Mouse (Mus musculus) liver, postnatal 0 days (tissue): Measurements from ENCODE around the gene Tspan4.

Source experiments
- CTCF ChIP-seq: sonication (generic); IDR thresholded peaks from 2 replicates; pipeline ENCODE4 v1.5.1; 2016; ENCODE audit warnings: antibody characterized with exemption, low read depth
- EP300 ChIP-seq: IDR thresholded peaks from 2 replicates; pipeline ENCODE4 v1.6.1; 2016; ENCODE audit warnings: antibody characterized with exemption, low read depth, mild to moderate bottlenecking

DNA sequence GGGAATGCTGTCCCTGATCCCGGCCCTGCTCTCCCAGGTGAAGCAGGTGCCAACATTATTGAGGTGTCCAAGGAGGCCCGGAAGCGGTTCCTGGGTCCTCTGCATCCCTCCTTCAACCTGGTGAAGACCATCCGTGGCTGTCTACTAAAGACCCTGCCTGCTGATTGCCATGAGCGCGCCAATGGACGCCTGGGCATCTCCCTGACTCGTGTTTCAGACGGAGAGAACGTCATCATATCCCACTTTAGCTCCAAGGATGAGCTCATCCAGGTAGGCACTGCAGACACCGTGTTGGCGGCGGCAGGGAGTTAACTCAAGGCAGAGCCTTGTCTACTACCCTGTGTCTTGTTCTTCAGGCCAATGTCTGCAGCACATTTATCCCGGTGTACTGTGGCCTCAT is 17.8 kb upstream of the Tspan4 start:
- no peak for TF ChIP-seq CTCF
- no peak for TF ChIP-seq EP300
